Mouse (Mus musculus) duodenum, adult 2 months (tissue): ENCODE results near the gene Sod3. TPM values are rescaled to one million over a fixed set of nuclear protein-coding genes. Genes with fewer than 3 reads are reported as not detected.

ENCODE experiments used
- polyA plus RNA-seq: library from polyadenylated mRNA; depleted of rRNA; stranded (reverse); fragments of >200 nt; gene quantifications from 2 replicates; pipeline ENCODE4 v1.2.3, GENCODE M21; 2012; ENCODE audit warnings: low replicate concordance; rRNA removed

The Sod3 gene
- 20.2 and 20.4 TPM in 2 replicates for polyA plus RNA-seq

GRCm38 (mm10) chr5:52363468-52364150, at the start of gene Sod3:
Gene Sod3, plus strand, starts transcription at chr5:52363791.

Other genes starting within 250 kb of the Sod3 start
- gene Dhx15, start 173.3 kb upstream of the Sod3 start, polyA plus RNA-seq = 3.7 and 8.2 TPM in 2 replicates
- gene Ccdc149, start 107.7 kb downstream of the Sod3 start, polyA plus RNA-seq = 0.05 and 1.8 TPM in 2 replicates
- gene Lgi2, start 202.7 kb downstream of the Sod3 start, polyA plus RNA-seq = 0.40 and 0.58 TPM in 2 replicates